Mouse (Mus musculus) bone marrow macrophage, adult 2 months (primary cell): ENCODE measurements around the gene Rnf144b.

Source experiments
- CTCF ChIP-seq: IDR thresholded peaks from 2 replicates; pipeline ENCODE4 v1.5.1; 2012; ENCODE audit warnings: low read depth, mild to moderate bottlenecking, low read length, moderate library complexity
- POLR2A ChIP-seq: IDR thresholded peaks from 2 replicates; pipeline ENCODE4 v1.6.1; 2012; ENCODE audit warnings: mild to moderate bottlenecking, low read depth, low read length, borderline replicate concordance

- TF ChIP-seq CTCF (no peak), POLR2A (no peak)
Observed at GRCm38 (mm10) chr13:47253711-47254110, 131.3 kb downstream of the Rnf144b start.
